Mouse (Mus musculus) limb, embryonic 14.5 days (tissue): Measurements from ENCODE around the gene Bpifb1. TPM values are rescaled to one million over a fixed set of nuclear protein-coding genes. Genes with fewer than 3 reads are reported as not detected.

ENCODE experiments used
- ATAC-seq: fragments of 200-750 bp; cut with Nextera tagmentation; 2 replicates; pipeline ENCODE4 v1.8.0; 2017; ENCODE audit warnings: low read depth, moderate number of reproducible peaks, moderate TSS enrichment; ENCODE audit not compliant: low FRiP score
- DNase-seq: peaks from one replicate; pipeline ENCODE4 v3.0.0-alpha.2; 2015; ENCODE audit warnings: low spot score
- H3K27ac ChIP-seq: fragments of 300-500 bp; sonication (generic); replicated peaks from 2 replicates; pipeline ENCODE4 v1.5.1; 2014; ENCODE audit warnings: low read depth, mild to moderate bottlenecking, low read length, moderate library complexity, mixed read lengths
- H3K27me3 ChIP-seq: fragments of 300-500 bp; sonication (generic); 2 replicates; pipeline ENCODE4 v1.6.1; 2014; ENCODE audit warnings: low read length, mixed read lengths; ENCODE audit not compliant: control insufficient read depth, insufficient read depth
- H3K36me3 ChIP-seq: fragments of 300-500 bp; sonication (generic); 2 replicates; pipeline ENCODE4 v1.6.1; 2014; ENCODE audit warnings: mild to moderate bottlenecking, low read length, moderate library complexity, mixed read lengths; ENCODE audit not compliant: control insufficient read depth, insufficient read depth
- H3K4me1 ChIP-seq: fragments of 300-500 bp; sonication (generic); 2 replicates; pipeline ENCODE4 v1.6.1; 2014; ENCODE audit warnings: antibody characterized with exemption, low read length, mixed read lengths; ENCODE audit not compliant: control insufficient read depth, insufficient read depth
- H3K4me2 ChIP-seq: fragments of 300-500 bp; sonication (generic); replicated peaks from 2 replicates; pipeline ENCODE4 v1.6.1; 2014; ENCODE audit warnings: low read depth, mild to moderate bottlenecking, low read length, moderate library complexity; ENCODE audit not compliant: severe bottlenecking
- H3K4me3 ChIP-seq: fragments of 300-500 bp; sonication (generic); replicated peaks from 2 replicates; pipeline ENCODE4 v1.5.1; 2014; ENCODE audit warnings: low read length
- H3K9ac ChIP-seq: fragments of 300-500 bp; sonication (generic); 2 replicates; pipeline ENCODE4 v1.6.1; 2014; ENCODE audit warnings: mild to moderate bottlenecking, low read depth, low read length, moderate library complexity; ENCODE audit not compliant: severe bottlenecking
- H3K9me3 ChIP-seq: fragments of 300-500 bp; sonication (generic); 2 replicates; pipeline ENCODE4 v1.6.1; 2016; ENCODE audit warnings: low read length; ENCODE audit not compliant: control insufficient read depth
- POLR2A ChIP-seq: fragments of 200-500 bp; IDR thresholded peaks from 2 replicates; pipeline ENCODE4 v1.8.0; 2012; ENCODE audit warnings: inconsistent platforms, mild to moderate bottlenecking, moderate library complexity, borderline replicate concordance; ENCODE audit not compliant: insufficient read depth, insufficient read length; ENCODE audit errors: extremely low read depth
- WGBS: fragments of 180-500 bp; shearing (Covaris S2); extraction: QIAGEN DNeasy Blood & Tissue Kit; methylation state at CpG from one replicate; pipeline ENCODE4 v1.1.7; 2014; 5-methylcytosine and 5-hydroxymethylcytosine counted together
- polyA plus RNA-seq, 2 experiments: library from polyadenylated mRNA; depleted of rRNA in 1 of 2; stranded (reverse) in 1 of 2; unstranded in 1 of 2; fragments of >200 nt; fragmentation: Nextera tagmentation in 1 of 2; extraction: Ambion mirVana in 1 of 2; gene quantifications; 2 replicates each; pipeline versions ENCODE4 v1.2.1 to v1.2.3; 2012 to 2014

Gene Bpifb1
- polyA plus RNA-seq, 2 experiments = 0.26 TPM; not detected in 1

DNA sequence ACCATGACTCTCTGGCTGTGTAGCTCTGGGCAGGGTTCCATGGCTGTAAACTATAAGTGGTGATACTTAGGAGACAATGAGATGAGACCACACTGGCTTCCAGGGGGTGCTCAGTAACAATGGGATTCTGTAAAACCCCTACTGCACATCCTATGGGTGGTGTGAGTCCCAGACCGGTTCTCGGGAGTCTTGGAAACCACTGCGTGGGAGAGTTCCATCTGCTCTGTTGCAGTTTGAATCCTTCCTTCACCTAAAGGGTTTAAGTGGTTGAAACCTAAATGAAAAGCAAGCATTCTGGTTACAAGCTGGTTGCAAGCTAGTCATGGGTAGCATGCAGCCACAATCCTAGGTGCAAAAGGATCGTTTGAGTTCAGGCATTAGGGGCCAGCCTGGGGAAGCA, 21.3 kb downstream of the Bpifb1 start:
- DNase-seq (no peak), ATAC-seq (no peak)
- H3K9me3 ChIP-seq = no peaks in the 10 kb centered on the region
- H3K4me1 ChIP-seq = no peaks in the 10 kb centered on the region
- H3K4me3 ChIP-seq = no peak overlapping the region
- H3K27ac ChIP-seq = no peak overlapping the region
- H3K4me2 ChIP-seq = no peak overlapping the region
- no peaks in the 10 kb centered on the region for H3K36me3 ChIP-seq
- no peak for TF ChIP-seq POLR2A
- no peak overlapping the region for H3K9ac ChIP-seq
- no peaks in the 10 kb centered on the region for H3K27me3 ChIP-seq
- WGBS = 93% methylated on average over 4 of the region's 4 CpGs

DNA sequence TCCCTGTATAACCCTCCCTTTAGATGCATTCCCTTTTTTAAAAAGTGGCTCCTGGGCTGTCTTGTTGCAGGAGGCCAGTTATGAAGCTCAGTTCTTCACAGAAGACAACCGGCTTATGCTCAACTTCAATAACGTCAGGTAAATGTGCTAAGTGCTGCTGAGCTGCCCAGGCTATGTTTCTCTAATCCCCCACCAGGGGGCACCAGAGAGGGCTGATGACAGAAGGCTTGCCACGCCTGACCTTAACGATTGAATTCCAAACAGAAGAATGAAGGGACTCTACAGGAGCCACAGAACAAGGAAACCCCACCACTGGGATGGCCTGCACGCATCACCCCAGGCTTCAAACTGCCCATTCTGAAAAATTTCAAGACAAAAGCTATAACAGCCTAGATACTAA, 24.6 kb downstream of the Bpifb1 start:
- ATAC-seq (no peak), DNase-seq (peak; percentile 74)
- Histone ChIP-seq H3K4me3 (no peak overlapping the region), H3K4me1 (no peaks in the 10 kb centered on the region), H3K9me3 (no peaks in the 10 kb centered on the region), H3K27me3 (no peaks in the 10 kb centered on the region), H3K27ac (no peak overlapping the region), H3K4me2 (no peak overlapping the region), H3K36me3 (no peaks in the 10 kb centered on the region), H3K9ac (no peak overlapping the region)
- 12% methylated on average over 5 of the region's 5 CpGs for WGBS
- TF ChIP-seq POLR2A = no peak

DNA sequence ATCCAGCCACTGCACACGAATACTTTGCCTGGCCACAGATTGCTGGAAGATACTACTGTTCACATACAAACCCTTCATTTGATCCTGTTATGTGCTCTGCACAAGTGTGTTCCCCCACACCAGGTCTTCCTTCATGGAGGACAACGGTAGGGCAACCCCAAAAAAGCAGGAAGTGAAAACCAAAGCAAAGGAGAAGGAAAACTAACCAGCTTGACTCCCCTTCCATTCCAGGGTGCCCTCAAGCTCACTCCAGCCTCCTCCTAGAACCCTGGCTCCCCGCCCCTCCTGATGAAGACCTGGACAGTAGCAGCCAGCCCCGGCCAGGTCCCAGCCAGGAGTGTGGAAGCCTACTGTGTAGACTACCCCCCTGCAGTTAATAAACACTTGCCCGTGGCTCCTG, 29.3 kb downstream of the Bpifb1 start:
- DNase-seq (no peak), ATAC-seq (no peak)
- WGBS = 70% methylated on average over 5 of the region's 5 CpGs

DNA sequence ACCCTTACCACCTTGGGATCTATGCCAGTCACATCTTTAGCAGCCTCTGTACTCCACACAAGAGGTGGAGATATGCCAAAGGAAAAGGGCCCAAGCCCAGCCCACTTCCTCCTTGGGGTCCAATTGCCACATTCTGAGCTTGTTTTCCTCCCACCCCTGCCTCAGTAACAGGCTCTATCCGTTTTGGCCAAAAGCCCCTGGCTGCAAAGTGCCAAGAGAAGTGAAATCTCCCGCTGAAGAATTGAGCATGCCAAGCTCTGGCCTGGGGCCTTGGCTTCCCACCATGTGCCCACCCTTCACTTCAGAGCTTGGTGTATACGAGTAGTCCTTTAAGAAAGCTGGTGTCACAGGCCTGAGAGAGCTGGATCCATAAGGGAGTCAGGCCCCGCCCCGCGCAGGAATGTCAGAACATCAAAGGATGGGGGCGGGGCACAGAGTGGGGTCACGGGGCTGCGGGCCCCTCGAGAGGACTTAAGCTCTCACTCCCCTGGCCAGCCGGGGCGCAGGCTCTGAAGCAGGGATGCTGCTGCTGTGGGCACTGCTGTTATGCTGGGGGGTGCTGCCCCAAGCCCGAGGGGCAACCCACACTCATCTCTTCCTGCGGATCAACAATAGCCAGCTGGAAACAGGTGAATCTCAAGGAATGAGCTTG, 32.8 kb downstream of the Bpifb1 start, which contains the start of gene Bpifb5:
Gene Bpifb5 (plus strand): TSS at position 478 of the 652 bp plus-strand sequence.
- Histone ChIP-seq H3K9me3 (no peaks in the 10 kb centered on the region), H3K27me3 (no peaks in the 10 kb centered on the region), H3K36me3 (no peaks in the 10 kb centered on the region), H3K4me2 (peak within 1 kb of the TSS; percentile 29; the same call in 1 of the 2 replicates), H3K4me3 (no peak within 1 kb of the TSS), H3K27ac (no peak within 1 kb of the TSS), H3K9ac (no peak within 1 kb of the TSS; the same call in 1 of the 2 replicates), H3K4me1 (peaks cover 12% of the 10 kb centered on the region)
- 6% methylated on average over 14 of the region's 14 CpGs for WGBS
- peak; percentile 64 for ATAC-seq
- peak; percentile 75 for DNase-seq
- no peak for TF ChIP-seq POLR2A

More for the DNA sequence above, 29.3 kb downstream of the Bpifb1 start:
- H3K27ac ChIP-seq = no peak overlapping the region
- peaks cover 12% of the 10 kb centered on the region for H3K4me1 ChIP-seq
- no peak for TF ChIP-seq POLR2A
- H3K9ac ChIP-seq = no peak overlapping the region
- H3K9me3 ChIP-seq = no peaks in the 10 kb centered on the region
- no peak overlapping the region for H3K4me2 ChIP-seq
- H3K27me3 ChIP-seq = no peaks in the 10 kb centered on the region
- no peaks in the 10 kb centered on the region for H3K36me3 ChIP-seq
- no peak overlapping the region for H3K4me3 ChIP-seq

DNA sequence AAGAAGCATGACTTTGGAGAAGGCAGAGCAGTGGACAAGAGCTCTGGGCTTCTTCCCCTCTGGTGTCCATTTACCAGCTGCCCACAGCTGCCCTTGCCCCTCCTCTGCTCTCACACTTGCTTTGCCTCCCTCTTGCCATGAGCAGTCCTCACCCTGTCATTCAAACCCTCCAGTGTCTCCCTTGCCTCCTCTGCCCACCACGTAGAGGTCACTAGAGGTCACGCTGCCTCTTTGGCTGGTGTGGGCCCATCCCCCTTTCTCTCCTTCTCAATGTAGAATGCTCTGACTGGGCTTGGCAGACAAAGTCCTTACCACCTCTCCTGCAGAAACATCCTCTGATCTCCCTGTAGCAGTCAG, 33.3 kb downstream of the Bpifb1 start:
- H3K36me3 ChIP-seq = no peaks in the 10 kb centered on the region
- DNase-seq (no peak), ATAC-seq (no peak)
- H3K4me1 ChIP-seq = peaks cover 12% of the 10 kb centered on the region
- no peaks in the 10 kb centered on the region for H3K27me3 ChIP-seq
- no peak for TF ChIP-seq POLR2A
- WGBS = 8% methylated on average over 2 of the region's 2 CpGs
- H3K27ac ChIP-seq = no peak overlapping the region
- no peak overlapping the region for H3K4me2 ChIP-seq
- H3K9ac ChIP-seq = no peak overlapping the region
- H3K4me3 ChIP-seq = no peak overlapping the region
- no peaks in the 10 kb centered on the region for H3K9me3 ChIP-seq
